Mouse (Mus musculus) midbrain, embryonic 16.5 days (tissue): Measurements from ENCODE around the gene Jhy. TPM values are rescaled to one million over a fixed set of nuclear protein-coding genes. Genes with fewer than 3 reads are reported as not detected.

Experiments
- ATAC-seq: fragments of 200-750 bp; cut with Nextera tagmentation; 2 replicates; pipeline ENCODE4 v1.8.0; 2017; ENCODE audit warnings: moderate TSS enrichment
- H3K27ac ChIP-seq: fragments of 300-500 bp; sonication (generic); 2 replicates; pipeline ENCODE4 v1.5.1; 2014; ENCODE audit warnings: mild to moderate bottlenecking, low read length, mixed read lengths
- H3K27me3 ChIP-seq: fragments of 300-500 bp; sonication (generic); 2 replicates; pipeline ENCODE4 v1.6.1; 2014; ENCODE audit warnings: low read depth, low read length, mixed read lengths; ENCODE audit not compliant: control insufficient read depth, insufficient read depth
- H3K36me3 ChIP-seq: fragments of 300-500 bp; sonication (generic); 2 replicates; pipeline ENCODE4 v1.6.1; 2014; ENCODE audit warnings: mild to moderate bottlenecking, low read length, moderate library complexity, mixed read lengths; ENCODE audit not compliant: control insufficient read depth, insufficient read depth
- H3K4me1 ChIP-seq: fragments of 300-500 bp; sonication (generic); 2 replicates; pipeline ENCODE4 v1.6.1; 2014; ENCODE audit warnings: mild to moderate bottlenecking, low read length, mixed read lengths; ENCODE audit not compliant: control insufficient read depth, insufficient read depth
- H3K4me2 ChIP-seq: fragments of 300-500 bp; sonication (generic); 2 replicates; pipeline ENCODE4 v1.6.1; 2014; ENCODE audit warnings: mild to moderate bottlenecking, low read length, mixed read lengths
- H3K4me3 ChIP-seq: fragments of 300-500 bp; sonication (generic); 2 replicates; pipeline ENCODE4 v1.5.1; 2014; ENCODE audit warnings: low read depth, mild to moderate bottlenecking, low read length, moderate library complexity, mixed read lengths
- H3K9ac ChIP-seq: fragments of 300-500 bp; sonication (generic); 2 replicates; pipeline ENCODE4 v1.6.1; 2014; ENCODE audit warnings: low read depth, low read length, mixed read lengths
- H3K9me3 ChIP-seq: fragments of 300-500 bp; sonication (generic); replicated peaks from 2 replicates; pipeline ENCODE4 v1.6.1; 2014; ENCODE audit warnings: mild to moderate bottlenecking, low read length, mixed read lengths; ENCODE audit not compliant: control insufficient read depth, poor library complexity, severe bottlenecking
- WGBS: fragments of 180-500 bp; shearing (Covaris S2); extraction: QIAGEN DNeasy Blood & Tissue Kit; methylation state at CpG from one replicate; pipeline ENCODE4 v1.1.7; 2014; 5-methylcytosine and 5-hydroxymethylcytosine counted together
- polyA plus RNA-seq: library from polyadenylated mRNA; unstranded; fragments of >200 nt; fragmentation: Nextera tagmentation; extraction: Ambion mirVana; gene quantifications from 2 replicates; pipeline ENCODE4 v1.2.1, GENCODE M21; 2015

The Jhy gene
- polyA plus RNA-seq, 1 experiment from 2014 or later: 1.2 TPM

GRCm38 (mm10) chr9:40874961-40875360 is 89.0 kb downstream of the Jhy start:
- peaks cover 41% of the 10 kb centered on the region for H3K27me3 ChIP-seq
- ATAC-seq: no peak
- H3K4me1 ChIP-seq: peaks cover 5% of the 10 kb centered on the region; the same call in 1 of the 2 replicates
- H3K4me3 ChIP-seq: no peak overlapping the region
- 0% methylated on average over 4 of the region's 4 CpGs for WGBS
- no peaks in the 10 kb centered on the region for H3K9me3 ChIP-seq
- H3K27ac ChIP-seq: no peak overlapping the region
- no peak overlapping the region for H3K9ac ChIP-seq
- H3K36me3 ChIP-seq: no peaks in the 10 kb centered on the region
- no peak overlapping the region for H3K4me2 ChIP-seq

- H3K4me1 ChIP-seq: peaks cover 5% of the 10 kb centered on the region; the same call in 1 of the 2 replicates
- H3K36me3 ChIP-seq: no peaks in the 10 kb centered on the region
- WGBS: 3% methylated on average over 32 of the region's 32 CpGs
- H3K9me3 ChIP-seq: no peaks in the 10 kb centered on the region
- peaks cover 48% of the 10 kb centered on the region for H3K27me3 ChIP-seq
- no peak within 1 kb of the TSS for H3K4me3 ChIP-seq
- H3K4me2 ChIP-seq: no peak within 1 kb of the TSS
- ATAC-seq: peak; percentile 71; the same call in 1 of the 2 replicates
- no peak within 1 kb of the TSS for H3K9ac ChIP-seq
- no peak within 1 kb of the TSS for H3K27ac ChIP-seq
Measured at GRCm38 (mm10) chr9:40873556-40874470, 90.1 kb downstream of the Jhy start, which contains the start of gene Bsx. Gene Bsx, plus strand, starts transcription at chr9:40874127.

DNA sequence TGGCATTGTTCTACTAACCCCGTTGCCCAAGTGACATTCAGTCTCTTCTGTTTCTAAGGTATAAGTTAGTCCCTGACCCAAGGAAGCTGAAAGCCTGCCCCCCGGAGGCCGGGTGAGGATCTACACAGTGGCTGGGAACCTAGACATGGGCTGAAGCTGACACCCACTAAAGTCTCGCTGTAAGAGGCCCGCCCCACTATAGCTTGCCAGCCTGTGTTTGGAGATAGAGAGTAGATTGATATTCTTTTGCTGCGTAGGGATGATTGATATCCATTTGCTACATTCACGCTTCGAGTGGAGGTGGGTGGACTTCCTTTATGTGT is 91.8 kb downstream of the Jhy start:
- Histone ChIP-seq H3K27me3 (peaks cover 42% of the 10 kb centered on the region), H3K4me1 (peaks cover 5% of the 10 kb centered on the region; the same call in 1 of the 2 replicates), H3K4me2 (no peak overlapping the region), H3K36me3 (no peaks in the 10 kb centered on the region), H3K9me3 (no peaks in the 10 kb centered on the region), H3K4me3 (no peak overlapping the region), H3K27ac (no peak overlapping the region), H3K9ac (no peak overlapping the region)
- 3% methylated on average over 8 of the region's 8 CpGs for WGBS
- no peak for ATAC-seq

GRCm38 (mm10) chr9:40871369-40872155 is 92.4 kb downstream of the Jhy start:
- Histone ChIP-seq H3K9me3 (no peaks in the 10 kb centered on the region), H3K36me3 (no peaks in the 10 kb centered on the region), H3K27me3 (peaks cover 42% of the 10 kb centered on the region), H3K4me2 (peak overlapping the region; percentile 25; the same call in 1 of the 2 replicates), H3K9ac (no peak overlapping the region), H3K4me3 (peak overlapping the region; percentile 22), H3K4me1 (peaks cover 5% of the 10 kb centered on the region; the same call in 1 of the 2 replicates), H3K27ac (no peak overlapping the region)
- WGBS: under 1% methylated on average over 34 of the region's 34 CpGs
- no peak for ATAC-seq

DNA sequence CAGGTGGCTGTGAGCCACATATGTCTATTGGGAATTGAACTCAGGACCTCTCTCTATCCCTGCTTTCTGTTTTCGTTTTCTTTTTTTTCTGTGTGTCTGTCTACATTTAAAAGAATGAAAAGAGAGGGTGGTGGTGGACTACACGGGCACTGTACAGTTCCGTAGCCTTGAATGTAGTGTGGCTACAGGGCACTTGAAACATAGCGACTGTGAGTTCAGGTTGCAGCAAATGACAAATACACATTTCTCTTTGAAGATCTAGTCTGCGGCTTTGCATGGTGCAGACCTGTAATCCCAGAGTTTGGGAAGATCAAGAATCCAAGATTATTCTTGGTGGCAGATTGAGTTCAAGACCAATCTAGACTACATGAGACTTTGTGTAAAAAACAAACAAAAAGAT is 93.6 kb downstream of the Jhy start:
- Histone ChIP-seq H3K4me3 (no peak overlapping the region), H3K4me1 (peaks cover 5% of the 10 kb centered on the region; the same call in 1 of the 2 replicates), H3K27me3 (peaks cover 39% of the 10 kb centered on the region), H3K4me2 (no peak overlapping the region), H3K27ac (no peak overlapping the region), H3K36me3 (no peaks in the 10 kb centered on the region), H3K9ac (no peak overlapping the region), H3K9me3 (no peaks in the 10 kb centered on the region)
- ATAC-seq: no peak
- 87% methylated on average over 5 of the region's 5 CpGs for WGBS

GRCm38 (mm10) chr9:40859196-40859595 is 104.7 kb downstream of the Jhy start:
- H3K9ac ChIP-seq: no peak overlapping the region
- 0 out of 2 replicates have a peak, but pooled peaks have one; percentile 36 for ATAC-seq
- WGBS: 3% methylated on average over 9 of the region's 9 CpGs

DNA sequence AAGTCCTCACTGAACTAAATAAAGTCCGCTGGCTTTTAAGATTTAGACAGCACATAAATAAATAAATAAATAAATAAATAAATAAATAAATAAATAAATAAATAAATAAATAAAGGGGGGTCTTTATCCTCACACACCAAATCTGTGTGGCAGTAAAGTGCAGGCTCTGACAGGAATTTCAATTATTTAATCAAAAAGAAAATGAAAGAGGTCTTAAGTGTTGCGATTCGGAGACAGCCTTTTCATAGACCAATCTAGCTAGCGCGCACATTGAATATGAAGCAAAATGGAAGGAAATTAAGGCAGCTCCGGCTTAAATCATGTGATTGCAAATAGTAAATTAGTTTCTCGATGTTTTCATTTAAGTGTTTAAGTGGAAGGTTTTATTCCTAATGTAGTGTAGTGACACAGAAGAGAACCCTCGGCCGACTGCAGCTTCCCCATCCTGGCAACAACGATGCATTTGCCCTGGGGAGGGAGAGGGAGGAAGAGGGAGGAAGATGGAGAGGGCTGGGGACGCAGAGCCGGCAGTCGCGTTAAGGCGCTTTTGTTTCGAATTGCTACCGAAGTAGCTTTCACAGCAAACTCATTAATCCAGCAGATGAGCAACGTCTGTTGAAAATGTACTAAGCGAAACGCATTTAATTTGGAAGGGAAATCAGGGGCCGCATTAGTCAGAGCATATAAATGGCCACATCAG is 105.3 kb downstream of the Jhy start:
- peak overlapping the region; percentile 39 for H3K4me3 ChIP-seq
- H3K4me2 ChIP-seq: peak overlapping the region; percentile 73
- 3% methylated on average over 21 of the region's 21 CpGs for WGBS
- H3K9ac ChIP-seq: peak overlapping the region; percentile 50; the same call in 1 of the 2 replicates
- no peak overlapping the region for H3K27ac ChIP-seq
- peaks cover 2% of the 10 kb centered on the region; the same call in 1 of the 2 replicates for H3K4me1 ChIP-seq
- no peaks in the 10 kb centered on the region; the same call in 1 of the 2 replicates for H3K27me3 ChIP-seq
- no peaks in the 10 kb centered on the region for H3K9me3 ChIP-seq
- peak; percentile 74; the same call in 1 of the 2 replicates for ATAC-seq
- H3K36me3 ChIP-seq: no peaks in the 10 kb centered on the region

More at GRCm38 (mm10) chr9:40859196-40859595, 104.7 kb downstream of the Jhy start:
- Histone ChIP-seq H3K9me3 (no peaks in the 10 kb centered on the region), H3K4me2 (peak overlapping the region; percentile 73), H3K36me3 (no peaks in the 10 kb centered on the region), H3K4me1 (peaks cover 2% of the 10 kb centered on the region; the same call in 1 of the 2 replicates), H3K27ac (no peak overlapping the region), H3K4me3 (peak overlapping the region; percentile 39; the same call in 1 of the 2 replicates), H3K27me3 (no peaks in the 10 kb centered on the region; the same call in 1 of the 2 replicates)

- Histone ChIP-seq H3K9ac (no peak overlapping the region), H3K9me3 (no peaks in the 10 kb centered on the region), H3K36me3 (no peaks in the 10 kb centered on the region), H3K4me2 (no peak overlapping the region), H3K27ac (no peak overlapping the region), H3K4me1 (no peaks in the 10 kb centered on the region), H3K4me3 (no peak overlapping the region), H3K27me3 (peaks cover 2% of the 10 kb centered on the region)
- ATAC-seq: no peak
- 32% methylated on average over 2 of the region's 2 CpGs for WGBS
Measured at GRCm38 (mm10) chr9:40851515-40851914, 112.4 kb downstream of the Jhy start.
